Comparison of ENCODE assay signal across 26 mouse cellular contexts in genomic region chr4:45207444-45207843, GRCm38 (mm10). TPM values are rescaled to one million over a fixed set of nuclear protein-coding genes. Genes with fewer than 3 reads are reported as not detected.
"Had no signal": no experiment of that assay in that cellular context is flagged by ENCODE, and none has a peak within 500 bp of the region (broad histone marks: within the 10 kb centered on the region; RNA-seq: fewer than 3 reads in every experiment).

No protein-coding gene starts in this region.

- H3K9me3 ChIP-seq: heart, embryonic 10.5 days; heart, embryonic 12.5 days; hindbrain, embryonic 10.5 days; hindbrain, embryonic 12.5 days; intestine, embryonic 15.5 days; limb, embryonic 13.5 days; limb, embryonic 15.5 days; liver, embryonic 12.5 days had no signal

- H3K4me1 ChIP-seq: intestine, embryonic 15.5 days had no signal

- H3K27me3 ChIP-seq: heart, embryonic 12.5 days; hindbrain, embryonic 12.5 days; intestine, embryonic 15.5 days; limb, embryonic 13.5 days; limb, embryonic 15.5 days had no signal

- H3K9ac ChIP-seq: heart, embryonic 12.5 days; hindbrain, embryonic 12.5 days; hindbrain, embryonic 14.5 days; intestine, embryonic 15.5 days; limb, embryonic 13.5 days; limb, embryonic 15.5 days; liver, embryonic 12.5 days; liver, embryonic 14.5 days had no signal

- DNase-seq: gastrocnemius, adult 2 months; gastrocnemius, postnatal 14 days; heart, adult 18-20 months; heart, postnatal 10 days; heart, postnatal 4 days; kidney, adult 18-20 months; kidney, adult 8-10 months; kidney, postnatal 10 days; kidney, postnatal 4 days; left cerebral cortex, postnatal 4 days had no signal

- H3K27ac ChIP-seq: gastrocnemius, adult 2 months; heart, embryonic 10.5 days; hindbrain, embryonic 10.5 days; hindbrain, embryonic 12.5 days; hindbrain, embryonic 14.5 days; intestine, embryonic 15.5 days; left cerebral cortex, adult 2 months; limb, embryonic 13.5 days; limb, embryonic 15.5 days; liver, embryonic 12.5 days; liver, embryonic 14.5 days had no signal

- ATAC-seq: hindbrain, embryonic 16.5 days; inflammation-experienced regulatory T-cells, adult 6 months; intestine, embryonic 15.5 days; intestine, postnatal 0 days; liver, embryonic 12.5 days had no signal

- H3K36me3 ChIP-seq: heart, embryonic 10.5 days; heart, embryonic 12.5 days; hindbrain, embryonic 10.5 days; hindbrain, embryonic 12.5 days; intestine, embryonic 15.5 days; limb, embryonic 13.5 days; limb, embryonic 15.5 days; liver, embryonic 12.5 days had no signal

- H3K4me3 ChIP-seq: gastrocnemius, adult 2 months; heart, embryonic 10.5 days; heart, embryonic 12.5 days; hindbrain, embryonic 10.5 days; hindbrain, embryonic 12.5 days; intestine, embryonic 15.5 days; left cerebral cortex, adult 2 months; limb, embryonic 13.5 days; limb, embryonic 15.5 days; liver, embryonic 12.5 days had no signal

- H3K4me2 ChIP-seq: heart, embryonic 12.5 days; hindbrain, embryonic 12.5 days; hindbrain, embryonic 14.5 days; intestine, embryonic 15.5 days; limb, embryonic 13.5 days; limb, embryonic 15.5 days; liver, embryonic 12.5 days had no signal

RNA-seq across cellular contexts. Expression of gene Frmpd1, which starts 22.8 kb away (rescaled TPM):
- total RNA-seq: granulocyte monocyte progenitor cell, adult 5-6 weeks; liver, adult 2 months had no signal
- polyA plus RNA-seq: inflammation-experienced regulatory T-cells, adult 6 months; liver, adult 2 months had no signal
